Mouse (Mus musculus): ENCODE measurements around the gene Afdn.
"Not testable (repeated sequence)": the region's sequence is repeated elsewhere in the genome, so short reads cannot be mapped to it uniquely, and the experiment has no call there.

The Afdn gene

GRCm38 (mm10) chr17:13778865-13779264 is 18.5 kb downstream of the Afdn start:
- DNase-seq, result no peak

- no peak for DNase-seq
Observed at GRCm38 (mm10) chr17:13781948-13782347, 21.6 kb downstream of the Afdn start.

GRCm38 (mm10) chr17:13783469-13783868 is 23.1 kb downstream of the Afdn start:
- DNase-seq, result no peak

GRCm38 (mm10) chr17:13790033-13790432 is 29.7 kb downstream of the Afdn start:
- DNase-seq, result not testable (repeated sequence)

GRCm38 (mm10) chr17:13797691-13798090 is 37.4 kb downstream of the Afdn start:
- no peak for DNase-seq

- no peak for DNase-seq
Observed at GRCm38 (mm10) chr17:13802836-13803408, 42.6 kb downstream of the Afdn start.

GRCm38 (mm10) chr17:13806016-13806415 is 45.7 kb downstream of the Afdn start:
- DNase-seq, result no peak

GRCm38 (mm10) chr17:13817789-13818188 is 57.5 kb downstream of the Afdn start:
- DNase-seq, result no peak

GRCm38 (mm10) chr17:13819342-13819741 is 59.0 kb downstream of the Afdn start:
- DNase-seq, result no peak

GRCm38 (mm10) chr17:13820676-13821075 is 60.3 kb downstream of the Afdn start:
- no peak for DNase-seq

- DNase-seq, result no peak
Observed at GRCm38 (mm10) chr17:13825421-13825820, 65.1 kb downstream of the Afdn start.

- no peak for DNase-seq
Observed at GRCm38 (mm10) chr17:13830234-13830633, 69.9 kb downstream of the Afdn start.

GRCm38 (mm10) chr17:13830636-13831341 is 70.5 kb downstream of the Afdn start:
- DNase-seq, result no peak

- no peak for DNase-seq
Observed at GRCm38 (mm10) chr17:13835876-13836275, 75.5 kb downstream of the Afdn start.

- DNase-seq, result no peak
Observed at GRCm38 (mm10) chr17:13850175-13850574, 89.8 kb downstream of the Afdn start.

- not testable (repeated sequence) for DNase-seq
Observed at GRCm38 (mm10) chr17:13853883-13854282, 93.5 kb downstream of the Afdn start.

GRCm38 (mm10) chr17:13855396-13855795 is 95.1 kb downstream of the Afdn start:
- DNase-seq, result no peak

- no peak for DNase-seq
Observed at GRCm38 (mm10) chr17:13856429-13857090, 96.2 kb downstream of the Afdn start.

- no peak for DNase-seq
Observed at GRCm38 (mm10) chr17:13865340-13865739, 105.0 kb downstream of the Afdn start.

- no peak for DNase-seq
Observed at GRCm38 (mm10) chr17:13866951-13867351, 106.6 kb downstream of the Afdn start.

- no peak for DNase-seq
Observed at GRCm38 (mm10) chr17:13867475-13867874, 107.1 kb downstream of the Afdn start.

GRCm38 (mm10) chr17:13870236-13870635 is 109.9 kb downstream of the Afdn start:
- no peak for DNase-seq

GRCm38 (mm10) chr17:13874245-13874644 is 113.9 kb downstream of the Afdn start:
- DNase-seq, result no peak

GRCm38 (mm10) chr17:13877460-13877859 is 117.1 kb downstream of the Afdn start:
- DNase-seq, result no peak
